Mouse (Mus musculus) erythroblast, embryonic 14.5 days (primary cell): ENCODE data around the gene Arhgap31.

Source experiments
- GATA1 ChIP-seq: IDR thresholded peaks from 2 replicates; pipeline ENCODE4 v1.6.1; 2012; ENCODE audit warnings: low read length, inconsistent platforms, mixed read lengths
- TAL1 ChIP-seq: IDR thresholded peaks from 3 replicates; pipeline ENCODE4 v1.6.1; 2012; ENCODE audit warnings: low read length, inconsistent platforms, mixed read lengths

DNA sequence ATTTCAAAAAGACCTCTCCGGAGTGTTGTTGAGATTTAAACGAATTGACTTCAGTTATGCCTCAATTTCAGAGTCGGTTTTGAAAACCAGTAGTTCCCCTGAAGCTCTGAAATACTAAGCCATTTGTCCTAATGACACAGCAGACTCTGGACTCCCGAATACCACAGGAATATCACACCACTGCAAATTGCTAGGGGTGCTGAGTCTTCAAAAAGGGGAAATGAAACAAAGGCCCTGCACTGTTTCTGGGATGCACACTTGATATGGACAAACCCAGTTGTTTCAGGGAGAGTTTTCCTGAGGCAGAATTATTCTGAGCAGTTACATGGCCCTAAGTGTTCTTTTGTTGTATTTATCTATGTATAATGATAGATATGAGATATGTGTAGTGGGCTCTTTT lies 1.8 kb downstream of the Arhgap31 start:
- TF ChIP-seq GATA1 (no peak), TAL1 (no peak)
